Mouse (Mus musculus) heart, adult 8-10 months (tissue): ENCODE measurements around the gene Clpx. TPM values are rescaled to one million over a fixed set of nuclear protein-coding genes. Genes with fewer than 3 reads are reported as not detected.
A peak's percentile ranks its signal among the peaks of the same experiment; 100 is the strongest.
"Not testable (repeated sequence)": the region's sequence is repeated elsewhere in the genome, so short reads cannot be mapped to it uniquely, and the experiment has no call there.

Experiments used
- DNase-seq: peaks from one replicate; pipeline ENCODE4 v3.0.0; 2022; ENCODE audit warnings: low spot score
- total RNA-seq, 4 experiments: library from RNA; stranded (reverse); gene quantifications; 2 replicates each; pipeline ENCODE4 v1.2.4; 2022

Gene Clpx
- total RNA-seq, 4 experiments from 2014 or later, result 82.7 to 113 (median 100) TPM

DNA sequence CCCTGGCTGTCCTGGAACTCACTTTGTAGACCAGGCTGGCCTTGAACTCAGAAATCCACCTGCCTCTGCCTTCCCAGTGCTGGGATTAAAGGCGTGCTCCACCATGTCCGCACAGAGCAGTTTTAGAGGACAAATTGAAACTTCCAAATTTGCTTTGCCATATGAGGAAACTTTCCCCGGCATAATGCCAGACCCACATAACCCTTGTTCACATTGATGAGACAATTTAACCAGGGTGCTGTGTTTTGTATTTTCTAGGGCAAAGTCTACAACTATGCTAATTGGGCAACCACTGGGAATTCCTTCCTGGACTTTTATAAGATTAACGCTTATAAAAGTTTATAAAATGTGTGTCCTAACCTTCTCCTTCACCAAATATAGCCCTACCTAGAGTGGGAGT is 4.1 kb upstream of the Clpx start:
- DNase-seq, result no peak

DNA sequence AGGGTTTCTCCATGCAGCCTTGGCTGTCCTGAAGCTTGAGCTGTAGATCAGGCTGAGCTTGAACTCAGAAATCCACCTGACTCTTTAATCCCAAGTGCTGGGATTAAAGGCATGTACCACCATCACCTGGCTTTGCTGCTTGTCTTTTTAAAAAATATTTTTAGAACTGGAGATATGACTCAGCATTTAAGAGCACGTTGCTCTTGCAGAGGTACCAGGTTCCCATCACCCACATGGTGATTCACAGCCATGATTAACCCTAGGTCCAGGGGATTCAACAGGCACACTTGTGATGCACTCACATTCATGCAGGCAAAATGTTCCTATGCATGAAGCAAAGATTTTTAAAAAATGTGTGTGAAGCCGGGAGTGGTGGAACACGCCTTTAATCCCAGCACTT is 1.6 kb upstream of the Clpx start:
- DNase-seq, result no peak

DNA sequence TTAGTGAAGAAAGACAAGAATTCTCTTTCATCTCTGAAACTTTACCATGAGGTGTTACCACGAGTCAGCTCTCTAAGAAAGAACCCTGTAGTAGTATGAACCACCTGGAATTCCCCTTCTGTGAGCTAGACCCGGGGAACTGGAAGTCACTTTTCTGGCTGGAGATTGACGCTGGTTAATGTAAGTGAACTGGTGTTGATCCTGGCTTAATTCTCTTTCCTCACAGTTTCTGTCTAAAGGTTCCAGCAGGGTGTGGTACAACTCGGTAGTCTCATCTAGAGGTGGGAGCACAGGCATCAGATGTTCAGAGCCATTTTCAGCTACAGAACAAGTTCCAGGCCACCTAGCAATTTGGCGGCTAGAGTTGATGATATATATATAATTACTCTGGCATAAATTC is 941 bp upstream of the Clpx start:
- no peak for DNase-seq

DNA sequence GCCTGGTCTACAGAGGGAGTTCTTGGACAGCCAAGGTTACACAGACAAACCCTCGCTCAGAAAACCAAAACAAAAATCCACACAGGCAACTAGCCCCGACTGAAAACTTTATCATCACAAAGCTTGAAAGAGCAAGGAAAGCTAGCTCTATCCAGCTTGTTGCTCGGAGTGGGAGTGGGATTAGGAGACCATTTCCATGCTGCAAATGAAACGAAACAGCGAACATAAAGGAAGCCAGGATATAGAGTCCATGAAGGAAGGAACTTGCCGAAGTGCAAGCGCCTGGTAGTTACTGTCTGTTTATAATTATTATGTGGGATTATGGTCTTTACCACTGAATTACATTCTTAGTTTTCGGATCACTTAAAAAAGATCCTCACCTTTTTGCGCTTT is 484 bp upstream of the Clpx start:
- DNase-seq, result no peak

DNA sequence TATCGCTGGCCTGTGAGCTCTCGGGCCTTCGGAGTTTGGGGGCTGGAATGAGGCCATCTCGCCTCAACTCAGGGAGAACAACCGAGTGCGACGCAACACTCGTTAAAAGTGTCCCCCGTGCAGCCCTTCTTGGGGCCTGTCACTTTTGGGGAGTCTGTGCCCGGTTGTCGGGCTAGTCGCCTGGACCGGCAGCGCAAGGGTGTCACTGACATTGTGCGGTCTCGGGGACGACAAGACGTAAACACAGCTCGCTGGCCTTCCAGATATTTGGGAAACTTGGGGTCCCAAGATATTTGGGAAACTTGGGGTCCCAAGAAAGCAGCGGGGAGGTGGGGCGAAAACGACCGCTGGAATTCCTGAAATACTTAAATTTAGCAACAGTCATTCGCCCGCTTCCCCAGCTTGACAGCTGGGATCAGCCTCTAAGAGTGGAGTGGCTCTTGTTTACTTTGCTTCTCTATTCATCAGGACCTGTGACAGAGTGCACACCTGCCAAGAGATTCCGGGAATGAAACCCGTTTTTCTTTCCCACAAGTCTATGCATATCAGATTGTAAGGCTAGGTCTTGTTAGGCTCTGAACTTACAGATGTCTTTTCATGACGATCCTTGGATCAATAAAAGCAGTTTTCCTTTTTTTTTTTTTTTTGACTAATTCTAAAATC is 787 bp downstream of the Clpx start:
- peak; percentile 28 for DNase-seq

DNA sequence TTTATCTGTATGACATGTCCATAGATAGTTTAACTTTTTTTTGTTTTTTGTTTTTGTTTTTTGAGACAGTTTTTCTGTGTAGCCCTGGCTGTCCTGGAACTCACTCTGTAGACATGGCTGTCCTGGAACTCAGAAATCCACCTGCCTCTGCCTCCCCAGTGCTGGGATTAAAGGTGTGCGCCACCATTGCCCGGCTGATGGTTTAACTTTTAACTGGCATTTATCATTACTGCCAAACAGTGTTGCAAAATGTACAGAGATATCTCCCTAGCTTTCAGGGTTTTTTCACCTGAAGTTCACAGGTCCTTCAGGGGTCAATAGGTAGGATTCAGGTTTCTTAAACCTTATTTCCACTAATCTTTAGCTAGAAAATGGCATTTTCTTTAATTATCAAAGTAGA is 3.0 kb downstream of the Clpx start:
- DNase-seq, result no peak

DNA sequence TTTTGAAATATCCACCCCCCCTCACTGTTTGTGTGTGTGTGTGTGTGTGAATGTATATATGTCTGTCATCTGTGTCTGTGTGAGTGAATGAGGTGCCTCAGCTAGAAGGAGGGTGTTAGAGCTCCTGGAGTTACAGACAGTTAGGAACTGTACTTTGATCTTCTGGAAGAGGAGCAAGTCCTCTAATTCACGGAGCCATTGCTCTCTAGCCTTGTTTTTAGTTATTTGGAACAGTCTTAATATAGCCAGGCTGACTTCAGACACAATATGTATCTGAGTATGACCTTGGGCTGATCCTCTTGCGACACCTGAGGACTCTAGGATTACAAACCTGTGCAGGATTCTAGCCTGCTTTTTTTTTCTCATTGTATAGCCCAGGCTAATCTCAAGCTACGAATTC is 4.7 kb downstream of the Clpx start:
- DNase-seq, result no peak

DNA sequence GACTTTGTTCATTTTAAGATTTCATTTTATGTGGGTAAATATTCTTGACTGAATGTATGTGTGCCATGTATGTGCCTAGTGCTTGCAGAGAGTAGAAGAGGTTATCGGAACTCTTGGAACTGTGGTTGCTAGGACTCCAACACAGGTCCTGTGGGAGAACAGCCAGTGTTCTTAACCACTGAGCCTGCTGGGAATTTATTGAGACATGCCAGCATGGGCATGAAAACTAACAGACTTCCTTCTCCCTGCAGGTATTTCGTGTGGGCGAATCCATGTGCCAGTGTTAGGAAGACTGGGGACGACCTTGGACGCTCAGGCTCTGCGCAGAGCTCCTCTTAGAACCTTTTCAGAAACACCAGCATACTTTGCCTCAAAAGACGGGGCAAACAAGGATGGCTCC is 5.6 kb downstream of the Clpx start:
- DNase-seq, result no peak

DNA sequence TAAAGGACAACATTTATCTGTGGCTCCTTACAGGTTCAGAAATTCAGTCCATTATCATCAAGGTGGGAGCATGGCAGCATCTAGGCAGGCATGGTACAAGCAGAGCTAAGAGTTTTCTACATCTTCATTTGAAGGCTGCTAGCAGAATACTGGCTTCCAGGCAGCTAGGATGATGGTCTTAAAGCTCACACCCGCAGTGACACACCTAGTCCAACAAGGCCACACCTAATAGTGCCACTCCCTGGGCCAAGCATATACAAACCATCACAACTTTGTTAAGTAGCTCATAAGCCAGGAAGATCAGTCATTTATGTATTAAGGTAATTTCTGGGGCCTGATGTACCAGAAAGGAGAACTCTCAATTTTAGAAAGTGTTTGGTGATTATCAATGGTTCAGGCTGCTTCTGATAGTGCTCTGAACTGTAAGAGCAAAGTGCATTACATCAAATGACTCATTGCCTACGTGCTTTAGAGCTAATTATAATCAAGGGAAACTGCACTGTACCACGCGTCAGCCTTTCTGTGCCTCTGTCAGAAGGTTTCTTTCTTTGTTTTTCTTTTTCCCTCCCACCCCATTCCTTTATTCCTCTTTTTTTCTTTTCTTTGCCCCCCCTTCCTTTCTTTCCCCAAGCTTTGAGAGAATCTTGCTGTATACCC is 8.4 kb downstream of the Clpx start:
- no peak for DNase-seq

DNA sequence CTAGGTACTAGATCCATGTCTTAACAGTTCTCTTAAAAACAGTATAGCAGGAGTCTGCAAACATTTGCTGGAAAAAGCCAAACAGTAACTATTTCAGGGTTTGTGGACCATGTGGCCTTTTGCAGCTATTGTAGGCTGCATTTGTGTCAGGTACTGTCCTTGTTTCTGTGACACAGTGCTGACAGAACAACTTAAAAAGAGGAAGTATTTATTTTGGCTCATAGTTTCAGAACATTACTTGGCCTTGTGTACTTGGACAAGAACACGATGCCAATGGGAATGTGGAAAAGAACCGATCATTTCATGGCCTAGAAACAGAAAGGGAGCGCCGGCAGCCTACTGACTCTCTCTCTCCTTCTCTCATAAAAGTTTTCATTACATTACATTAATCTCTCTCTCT is 9.5 kb downstream of the Clpx start:
- DNase-seq, result peak; percentile 30

DNA sequence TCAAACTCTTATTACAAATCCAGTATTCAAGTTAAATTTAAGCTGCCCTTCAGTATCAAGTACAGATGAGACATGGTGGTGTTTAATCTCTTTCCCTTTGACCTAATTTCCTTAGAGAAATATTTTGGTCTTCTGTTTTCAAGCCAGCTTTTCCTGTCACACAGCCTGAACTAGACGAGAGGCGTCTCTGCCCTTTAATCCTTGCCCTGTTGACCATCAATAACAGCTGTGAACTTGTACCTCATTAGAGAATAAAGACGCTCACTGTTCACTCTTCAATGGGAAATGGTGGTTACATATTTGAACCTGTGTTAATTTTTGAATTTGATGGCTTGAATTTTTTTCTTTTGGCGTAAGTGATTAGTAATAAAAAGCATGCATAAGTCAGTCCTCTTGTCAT is 10.2 kb downstream of the Clpx start:
- DNase-seq, result peak; percentile 47

DNA sequence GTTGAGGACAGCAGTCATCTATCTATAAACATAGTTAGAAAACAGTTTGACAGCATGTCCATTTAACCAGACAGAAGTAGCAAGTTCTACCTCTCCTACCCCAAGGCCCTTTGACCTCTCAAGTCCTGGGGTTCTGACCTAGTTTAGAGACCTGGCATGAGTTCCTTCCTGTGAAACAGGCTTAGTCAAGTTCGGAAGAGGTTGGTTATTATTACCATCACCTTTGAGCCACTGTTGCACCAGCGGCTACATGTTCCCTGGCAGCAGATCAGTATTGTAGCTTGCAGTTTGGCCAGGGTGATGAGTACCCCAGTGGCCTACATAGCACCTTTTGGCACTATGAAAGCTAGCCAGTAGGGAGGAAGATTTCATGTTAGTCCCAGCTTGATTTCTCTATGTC is 12.6 kb downstream of the Clpx start:
- peak; percentile 49 for DNase-seq

DNA sequence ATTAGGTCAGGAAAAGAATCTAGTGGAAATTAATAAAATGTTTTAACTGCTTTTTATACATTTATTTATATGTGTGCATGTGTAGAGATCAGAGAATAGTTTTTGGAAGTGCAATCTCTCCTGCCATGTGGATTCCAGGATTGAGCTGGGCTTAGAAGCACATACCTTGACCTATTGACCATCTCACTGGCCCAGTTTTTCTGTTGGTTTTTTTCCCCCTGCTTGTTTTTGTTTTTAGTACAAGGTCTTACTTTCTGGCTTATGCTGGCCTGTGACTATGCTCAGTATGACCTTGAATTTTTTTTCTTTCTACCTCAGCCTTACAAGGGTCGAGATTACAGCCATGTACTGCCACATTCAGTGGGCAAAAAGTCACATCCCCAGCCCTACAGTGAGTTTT is 14.0 kb downstream of the Clpx start:
- no peak for DNase-seq

DNA sequence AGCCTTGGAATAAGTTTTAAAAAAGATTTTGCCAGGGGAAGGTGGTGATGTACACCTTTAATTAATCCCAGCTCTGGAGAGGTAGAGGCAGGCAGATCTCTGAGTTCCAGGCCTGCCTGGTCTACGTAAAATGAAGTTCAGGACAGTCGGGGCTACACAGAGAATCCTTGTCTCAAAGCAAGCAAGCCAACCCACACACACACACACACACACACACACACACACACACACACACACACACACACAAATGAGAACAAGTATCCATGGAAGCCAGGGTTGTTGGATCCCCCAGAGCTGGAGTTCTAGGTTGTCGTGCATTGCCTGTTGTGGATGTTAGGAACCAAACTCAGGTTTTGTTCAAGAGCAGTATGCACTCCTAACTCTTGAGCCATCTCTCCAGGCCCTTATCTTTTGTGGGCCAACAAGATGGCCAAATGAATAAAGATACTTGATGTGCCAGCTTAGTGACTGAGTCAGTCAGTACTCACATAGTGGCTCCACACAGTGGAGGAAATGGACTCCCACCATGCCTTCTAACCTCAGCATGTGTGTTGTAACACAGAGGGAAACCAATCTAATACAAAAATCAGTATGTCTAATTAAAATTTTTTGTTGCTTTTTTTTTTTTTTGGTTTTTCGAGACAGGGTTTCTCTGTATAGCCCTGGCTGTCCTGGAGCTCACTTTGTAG is 18.8 kb downstream of the Clpx start:
- DNase-seq, result no peak

DNA sequence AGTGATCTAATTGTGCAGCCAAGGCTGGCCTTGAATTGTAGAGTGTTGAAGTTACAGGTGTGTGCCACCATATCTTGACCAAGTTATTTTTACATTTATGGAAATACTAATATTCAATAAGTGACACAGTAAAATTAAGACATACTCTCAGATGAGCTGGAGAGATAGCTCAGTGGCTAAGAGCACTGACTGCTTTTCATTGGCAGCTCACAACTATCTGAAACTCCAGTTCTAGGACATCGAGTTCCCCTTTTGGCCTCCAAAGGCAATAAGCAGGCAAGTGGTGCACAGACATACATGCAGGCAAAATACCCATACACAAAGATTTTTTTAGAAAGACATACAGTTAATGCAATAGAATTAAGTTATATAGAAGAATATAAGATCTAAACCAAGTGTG is 19.8 kb downstream of the Clpx start:
- DNase-seq, result no peak

DNA sequence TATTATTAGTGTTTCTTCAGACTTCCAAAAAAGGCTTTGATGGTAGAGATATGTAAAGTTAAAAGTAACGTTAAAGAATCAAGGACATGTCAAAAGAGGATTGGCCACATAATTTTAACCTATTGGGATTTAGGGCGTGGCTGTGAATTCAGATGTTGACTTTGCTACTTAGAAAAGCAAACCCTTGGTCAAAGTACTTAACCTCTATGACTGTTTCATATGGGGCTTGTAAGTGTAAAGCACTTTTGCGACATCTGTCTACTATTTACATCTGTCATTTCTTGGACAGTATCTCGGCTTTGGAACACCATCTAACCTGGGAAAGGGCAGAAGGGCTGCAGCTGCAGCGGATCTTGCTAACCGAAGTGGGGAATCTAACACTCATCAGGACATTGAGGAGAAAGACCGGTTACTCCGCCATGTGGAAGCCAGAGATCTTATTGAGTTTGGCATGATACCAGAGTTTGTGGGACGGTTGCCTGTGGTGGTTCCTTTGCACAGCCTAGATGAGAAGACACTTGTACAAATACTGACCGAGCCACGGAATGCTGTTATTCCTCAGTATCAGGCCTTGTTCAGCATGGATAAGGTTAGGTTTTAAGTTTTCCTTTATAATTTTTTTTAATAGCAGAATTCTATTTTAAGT is 28.3 kb downstream of the Clpx start:
- DNase-seq, result no peak

DNA sequence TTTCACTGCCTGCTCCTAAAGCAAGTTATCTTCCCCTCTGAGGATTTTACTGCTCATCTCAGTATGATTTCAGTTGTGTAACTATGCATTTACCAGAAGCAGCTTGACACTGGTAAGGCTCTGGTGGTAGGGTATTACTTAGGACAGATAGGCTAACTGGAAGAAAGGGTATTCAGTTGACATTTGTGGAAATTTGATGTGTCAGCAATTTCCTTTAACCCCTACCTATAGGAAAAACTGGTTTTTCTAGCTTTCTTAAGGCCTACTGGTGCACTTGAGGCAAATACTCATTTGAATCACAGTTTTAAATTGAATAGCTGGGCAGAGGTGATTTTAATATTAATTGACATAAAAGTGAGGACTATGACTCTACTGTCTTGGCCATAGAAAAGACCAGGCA is 31.9 kb downstream of the Clpx start:
- no peak for DNase-seq

DNA sequence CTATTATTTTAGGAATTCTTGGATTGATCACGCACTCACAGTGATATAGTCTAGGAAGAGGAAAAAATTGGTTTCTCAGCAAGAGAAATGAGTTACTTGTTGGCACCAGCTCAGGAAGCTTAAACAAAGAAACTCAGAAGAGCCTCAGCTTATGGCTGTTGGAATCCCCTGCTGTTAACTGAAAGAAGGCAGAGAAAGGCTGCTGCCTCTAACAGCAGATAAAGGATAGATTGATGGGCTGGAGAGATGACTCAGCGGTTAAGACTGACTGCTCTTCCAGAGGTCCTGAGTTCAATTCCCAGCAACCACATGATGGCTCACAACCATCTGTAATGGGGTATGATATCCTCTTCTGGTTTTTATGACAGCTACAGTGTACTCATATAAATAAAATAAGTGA is 33.3 kb downstream of the Clpx start:
- DNase-seq, result no peak

DNA sequence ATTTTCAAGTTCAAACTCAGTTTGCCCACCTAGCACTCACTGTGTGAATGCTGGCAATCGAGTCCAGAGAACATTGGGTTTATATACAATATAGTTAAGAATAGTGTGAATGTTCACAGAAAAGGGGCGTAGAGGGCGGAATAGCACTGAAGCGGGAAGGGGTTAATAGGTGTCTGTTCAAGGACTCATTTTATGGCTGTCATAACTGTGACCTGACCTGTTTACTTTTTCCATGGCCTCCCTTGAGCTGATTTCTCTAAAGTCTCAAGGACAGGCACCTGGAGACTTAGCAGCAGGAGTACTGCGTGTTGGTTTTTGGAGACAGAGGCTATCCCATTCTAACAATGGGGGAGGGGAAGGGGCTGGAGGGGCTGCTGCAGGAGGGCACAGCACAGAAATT is 39.9 kb downstream of the Clpx start:
- DNase-seq, result no peak

DNA sequence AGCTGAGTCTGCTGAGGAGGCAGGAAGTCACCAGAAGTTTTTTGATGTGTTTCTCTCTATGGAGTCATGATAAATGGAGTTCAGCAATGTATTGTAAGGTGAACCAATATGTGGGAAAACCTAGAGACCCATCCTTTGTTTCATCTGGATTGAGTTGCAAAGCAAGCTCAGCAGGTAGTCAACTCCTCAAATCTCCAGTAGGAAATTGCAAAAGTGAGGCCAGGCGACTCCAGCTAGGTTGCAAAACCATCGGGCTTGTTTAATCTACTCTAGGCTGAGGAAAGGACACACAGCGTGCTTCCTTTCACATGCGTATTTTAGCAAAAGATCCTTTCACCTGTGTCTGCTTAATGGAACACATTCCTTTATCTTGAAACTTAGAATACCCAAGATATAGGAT is 45.1 kb downstream of the Clpx start:
- no peak for DNase-seq

DNA sequence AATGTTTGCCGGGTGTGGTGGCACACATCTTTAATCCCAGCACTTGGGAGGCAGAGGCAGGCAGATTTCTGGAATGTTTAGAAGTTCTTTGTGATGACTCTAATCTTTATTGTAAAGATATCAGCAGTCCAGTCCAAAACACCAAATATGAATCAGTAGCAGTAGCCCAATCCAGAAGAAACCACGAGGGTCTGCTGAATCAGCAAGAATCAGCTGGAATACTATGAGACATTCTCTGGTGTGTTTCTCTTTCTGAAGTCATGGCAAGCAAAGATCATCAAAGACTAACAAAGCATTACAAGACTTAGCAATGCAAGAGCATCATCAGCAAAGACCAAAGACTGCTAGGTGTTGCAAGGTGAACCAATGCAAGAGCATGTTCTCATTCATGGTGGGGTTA is 46.4 kb downstream of the Clpx start:
- no peak for DNase-seq

DNA sequence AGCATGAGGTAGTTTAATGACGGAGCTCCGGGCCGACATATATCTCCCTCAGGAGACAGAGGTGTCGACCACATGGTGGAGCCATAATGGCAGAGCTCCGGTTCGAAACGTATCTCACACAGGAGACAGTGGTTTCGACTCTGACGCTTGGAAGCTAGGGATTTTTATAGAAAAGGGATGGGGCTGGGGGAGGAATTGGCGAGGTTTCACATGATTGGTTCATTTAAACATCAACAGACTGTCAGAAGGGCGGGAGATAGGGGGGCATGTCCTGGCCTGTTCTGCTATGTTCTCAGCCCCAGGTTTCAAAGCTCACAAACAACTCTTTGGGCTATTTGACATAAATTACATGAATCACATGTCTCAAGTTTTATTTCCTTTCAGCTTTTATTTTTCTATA is 51.4 kb downstream of the Clpx start:
- not testable (repeated sequence) for DNase-seq
